Mouse (Mus musculus) gastrocnemius, adult 8-10 months (tissue): ENCODE measurements at regions not wholly inside any gene's neighbourhood (a gene's known extent, or its start where the extent isn't known, plus 50 kb on each side); places are given as distances from the start of the nearest gene placed in this dataset.
A peak's percentile ranks its signal among the peaks of the same experiment; 100 is the strongest.
"Not testable (repeated sequence)": the region's sequence is repeated elsewhere in the genome, so short reads cannot be mapped to it uniquely, and the experiment has no call there.

Experiments used
- DNase-seq, 2 experiments: peaks; one replicate each; pipeline ENCODE4 v3.0.0; 2022; ENCODE audit warnings: low spot score in 2 of 2

GRCm38 (mm10) chr7:73688451-73688850 is 51.7 kb upstream of the Fam174b start:
- no peak for DNase-seq

GRCm38 (mm10) chr7:73686245-73686644 is 53.9 kb upstream of the Fam174b start:
- not testable (repeated sequence) for DNase-seq

GRCm38 (mm10) chr7:73682756-73683155 is 57.3 kb upstream of the Fam174b start:
- no peak for DNase-seq

GRCm38 (mm10) chr7:73670598-73670997 is 69.5 kb upstream of the Fam174b start:
- no peak for DNase-seq

- no peak for DNase-seq
Observed at GRCm38 (mm10) chr7:73668791-73669190, 71.3 kb upstream of the Fam174b start.

- no peak for DNase-seq
Observed at GRCm38 (mm10) chr7:73666921-73667675, 73.0 kb upstream of the Fam174b start.

- DNase-seq = no peak
Observed at GRCm38 (mm10) chr7:73664962-73665361, 75.1 kb upstream of the Fam174b start.

- no peak for DNase-seq
Observed at GRCm38 (mm10) chr7:73662536-73662935, 77.6 kb upstream of the Fam174b start.

GRCm38 (mm10) chr7:73661901-73662300 is 78.2 kb upstream of the Fam174b start:
- no peak for DNase-seq

GRCm38 (mm10) chr7:73659551-73659950 is 80.6 kb upstream of the Fam174b start:
- no peak for DNase-seq

- no peak for DNase-seq
Observed at GRCm38 (mm10) chr7:73657283-73657682, 82.8 kb upstream of the Fam174b start.

- not testable (repeated sequence) for DNase-seq
Observed at GRCm38 (mm10) chr7:73656424-73656795, 83.7 kb upstream of the Fam174b start.

- no peak for DNase-seq
Observed at GRCm38 (mm10) chr7:73655787-73656423, 84.2 kb upstream of the Fam174b start.

GRCm38 (mm10) chr7:73654193-73654871 is 85.8 kb upstream of the Fam174b start:
- no peak for DNase-seq

- DNase-seq = no peak
Observed at GRCm38 (mm10) chr7:73650909-73651308, 89.2 kb upstream of the Fam174b start.

GRCm38 (mm10) chr7:73648010-73648409 is 92.1 kb upstream of the Fam174b start:
- peak; percentile 69 for DNase-seq

GRCm38 (mm10) chr7:73647140-73647539 is 93.0 kb upstream of the Fam174b start:
- no peak for DNase-seq

- DNase-seq = no peak
Observed at GRCm38 (mm10) chr7:73646711-73647110, 93.4 kb upstream of the Fam174b start.

- no peak for DNase-seq
Observed at GRCm38 (mm10) chr7:73644362-73644904, 95.7 kb upstream of the Fam174b start.

- DNase-seq = no peak
Observed at GRCm38 (mm10) chr7:73643993-73644335, 96.1 kb upstream of the Fam174b start.

GRCm38 (mm10) chr7:73643306-73643992 is 96.7 kb upstream of the Fam174b start:
- no peak for DNase-seq

- DNase-seq = no peak
Observed at GRCm38 (mm10) chr7:73640194-73640593, 98.6 kb upstream of the Chd2 start.
